Mouse (Mus musculus): ENCODE results near the gene Trnt1. TPM values are rescaled to one million over a fixed set of nuclear protein-coding genes. Genes with fewer than 3 reads are reported as not detected.

Gene Trnt1
- polyA plus RNA-seq, 1 experiment, result 19.1 TPM

- no peaks in the 10 kb centered on the region for H3K27me3 ChIP-seq (ENCODE audit: control insufficient read depth, insufficient read depth, low read length)
- H3K4me3 ChIP-seq (ENCODE audit: control insufficient read depth, low read depth, low read length), result no peak overlapping the region
- H3K27ac ChIP-seq (ENCODE audit: control insufficient read depth, insufficient read depth, low read depth, low read length), result no peak overlapping the region
- no peaks in the 10 kb centered on the region for H3K36me3 ChIP-seq (ENCODE audit: control insufficient read depth, insufficient read depth, low read length)
- TF ChIP-seq CTCF (IDR thresholded peaks at IDR 0.05; ENCODE audit: control insufficient read depth, insufficient read depth, insufficient replicate concordance, low read depth, low read length), result no peak
- no peak for TF ChIP-seq POLR2A (IDR thresholded peaks at IDR 0.05; ENCODE audit: control insufficient read depth, low read depth, low read length)
- no peaks in the 10 kb centered on the region for H3K4me1 ChIP-seq (ENCODE audit: control insufficient read depth, insufficient read depth, low read length)
Observed at GRCm38 (mm10) chr6:106787138-106787537, 18.2 kb downstream of the Trnt1 start.

- Histone ChIP-seq H3K36me3 (ENCODE audit: control insufficient read depth, insufficient read depth, low read length) (peaks cover 2% of the 10 kb centered on the region; the same call in 1 of the 2 replicates), H3K27me3 (ENCODE audit: control insufficient read depth, insufficient read depth, low read length) (no peaks in the 10 kb centered on the region), H3K27ac (ENCODE audit: control insufficient read depth, insufficient read depth, low read depth, low read length) (no peak overlapping the region), H3K4me3 (ENCODE audit: control insufficient read depth, low read depth, low read length) (no peak overlapping the region), H3K4me1 (ENCODE audit: control insufficient read depth, insufficient read depth, low read length) (no peaks in the 10 kb centered on the region)
- no peak for TF ChIP-seq POLR2A (IDR thresholded peaks at IDR 0.05; ENCODE audit: control insufficient read depth, low read depth, low read length)
- TF ChIP-seq CTCF (IDR thresholded peaks at IDR 0.05; ENCODE audit: control insufficient read depth, insufficient read depth, insufficient replicate concordance, low read depth, low read length), result no peak
Observed at GRCm38 (mm10) chr6:106791429-106791828, 22.5 kb downstream of the Trnt1 start.

DNA sequence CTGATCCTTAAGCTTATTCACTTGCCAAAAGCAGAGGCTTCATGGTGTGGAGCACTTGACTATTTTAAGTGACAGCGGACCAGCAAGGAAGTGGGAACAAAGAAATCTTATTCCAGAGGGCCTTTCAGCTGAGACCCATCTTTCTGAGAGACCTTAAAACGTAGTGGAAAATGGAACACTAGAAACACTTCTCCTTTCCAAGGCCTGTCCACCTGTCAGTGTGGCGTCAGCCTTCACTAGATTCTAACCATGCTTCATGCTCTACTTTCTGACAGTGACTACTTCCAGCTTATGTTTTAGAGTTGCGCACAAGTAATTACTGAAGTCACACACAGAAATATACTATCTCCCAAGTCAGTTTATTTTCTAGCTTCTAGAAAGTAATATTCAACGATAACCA is 23.6 kb downstream of the Trnt1 start:
- no peaks in the 10 kb centered on the region for H3K27me3 ChIP-seq (ENCODE audit: control insufficient read depth, insufficient read depth, low read length)

GRCm38 (mm10) chr6:106793088-106793487 is 24.2 kb downstream of the Trnt1 start:
- TF ChIP-seq CTCF (IDR thresholded peaks at IDR 0.05; ENCODE audit: control insufficient read depth, insufficient read depth, insufficient replicate concordance, low read depth, low read length) (no peak), POLR2A (IDR thresholded peaks at IDR 0.05; ENCODE audit: control insufficient read depth, low read depth, low read length) (no peak)
- Histone ChIP-seq H3K4me3 (ENCODE audit: control insufficient read depth, low read depth, low read length) (no peak overlapping the region), H3K4me1 (ENCODE audit: control insufficient read depth, insufficient read depth, low read length) (no peaks in the 10 kb centered on the region), H3K36me3 (ENCODE audit: control insufficient read depth, insufficient read depth, low read length) (peaks cover 2% of the 10 kb centered on the region; the same call in 1 of the 2 replicates), H3K27me3 (ENCODE audit: control insufficient read depth, insufficient read depth, low read length) (no peaks in the 10 kb centered on the region), H3K27ac (ENCODE audit: control insufficient read depth, insufficient read depth, low read depth, low read length) (no peak overlapping the region)

More for the DNA sequence above, 23.6 kb downstream of the Trnt1 start:
- TF ChIP-seq CTCF (IDR thresholded peaks at IDR 0.05; ENCODE audit: control insufficient read depth, insufficient read depth, insufficient replicate concordance, low read depth, low read length), result no peak
- TF ChIP-seq POLR2A (IDR thresholded peaks at IDR 0.05; ENCODE audit: control insufficient read depth, low read depth, low read length), result no peak
- Histone ChIP-seq H3K27ac (ENCODE audit: control insufficient read depth, insufficient read depth, low read depth, low read length) (no peak overlapping the region), H3K4me1 (ENCODE audit: control insufficient read depth, insufficient read depth, low read length) (no peaks in the 10 kb centered on the region), H3K4me3 (ENCODE audit: control insufficient read depth, low read depth, low read length) (no peak overlapping the region), H3K36me3 (ENCODE audit: control insufficient read depth, insufficient read depth, low read length) (peaks cover 2% of the 10 kb centered on the region; the same call in 1 of the 2 replicates)

- Histone ChIP-seq H3K4me1 (ENCODE audit: control insufficient read depth, insufficient read depth, low read length) (no peaks in the 10 kb centered on the region; the same call in 1 of the 2 replicates), H3K36me3 (ENCODE audit: control insufficient read depth, insufficient read depth, low read length) (peaks cover 2% of the 10 kb centered on the region; the same call in 1 of the 2 replicates), H3K4me3 (ENCODE audit: control insufficient read depth, low read depth, low read length) (no peak overlapping the region), H3K27me3 (ENCODE audit: control insufficient read depth, insufficient read depth, low read length) (no peaks in the 10 kb centered on the region), H3K27ac (ENCODE audit: control insufficient read depth, insufficient read depth, low read depth, low read length) (no peak overlapping the region)
- TF ChIP-seq POLR2A (IDR thresholded peaks at IDR 0.05; ENCODE audit: control insufficient read depth, low read depth, low read length), result no peak
- no peak for TF ChIP-seq CTCF (IDR thresholded peaks at IDR 0.05; ENCODE audit: control insufficient read depth, insufficient read depth, insufficient replicate concordance, low read depth, low read length)
Observed at GRCm38 (mm10) chr6:106793621-106794020, 24.7 kb downstream of the Trnt1 start.

- Histone ChIP-seq H3K27me3 (ENCODE audit: control insufficient read depth, insufficient read depth, low read length) (no peaks in the 10 kb centered on the region), H3K4me1 (ENCODE audit: control insufficient read depth, insufficient read depth, low read length) (no peaks in the 10 kb centered on the region; the same call in 1 of the 2 replicates), H3K27ac (ENCODE audit: control insufficient read depth, insufficient read depth, low read depth, low read length) (no peak overlapping the region), H3K36me3 (ENCODE audit: control insufficient read depth, insufficient read depth, low read length) (peaks cover 2% of the 10 kb centered on the region; the same call in 1 of the 2 replicates), H3K4me3 (ENCODE audit: control insufficient read depth, low read depth, low read length) (no peak overlapping the region)
- TF ChIP-seq CTCF (IDR thresholded peaks at IDR 0.05; ENCODE audit: control insufficient read depth, insufficient read depth, insufficient replicate concordance, low read depth, low read length) (no peak), POLR2A (IDR thresholded peaks at IDR 0.05; ENCODE audit: control insufficient read depth, low read depth, low read length) (no peak)
Observed at GRCm38 (mm10) chr6:106794094-106794814, 25.3 kb downstream of the Trnt1 start.

DNA sequence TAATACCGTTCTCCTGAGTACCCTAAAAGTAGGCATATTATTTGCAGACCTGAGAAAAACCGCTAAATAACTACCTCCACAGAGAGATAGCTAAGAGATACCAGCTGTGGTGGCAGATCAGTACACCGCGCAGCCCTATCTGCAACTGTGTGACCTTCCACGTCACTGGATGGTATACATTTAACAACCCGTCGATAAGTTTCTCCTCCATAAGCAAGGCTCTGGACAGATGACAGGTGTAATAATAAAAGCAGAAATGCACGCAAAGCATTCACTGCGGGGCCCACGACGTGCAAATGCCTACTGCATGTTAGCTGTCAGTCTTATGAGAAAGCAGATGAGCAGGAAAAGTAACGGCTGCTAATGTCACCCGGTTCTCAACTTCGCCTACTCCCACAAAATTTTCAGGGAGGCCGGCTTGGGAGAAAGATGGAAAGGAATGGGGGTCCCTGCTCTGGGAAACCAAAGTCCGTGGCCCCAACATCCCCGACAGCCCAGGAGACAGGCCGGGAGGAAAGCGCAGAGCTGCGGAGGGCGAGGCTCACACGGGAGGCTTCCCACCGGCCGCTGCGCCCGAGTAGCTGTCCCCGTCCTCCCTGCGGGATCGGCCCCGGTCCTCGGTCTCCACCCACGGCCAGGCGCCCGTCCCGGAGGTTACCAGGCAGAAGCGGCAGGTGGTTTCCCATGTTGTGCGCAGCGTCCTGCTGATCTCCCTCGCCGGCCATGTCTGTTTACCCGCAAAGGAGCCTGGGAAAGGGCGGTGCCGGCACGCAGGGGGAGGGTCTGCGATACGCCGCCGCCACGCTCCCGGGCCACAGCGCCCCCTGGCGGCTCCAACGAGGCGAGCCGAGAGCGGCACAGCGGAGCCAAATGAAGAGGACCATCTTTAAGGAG is 30.7 kb downstream of the Trnt1 start, which contains the start of gene Crbn:
Crbn (minus strand) TSS at position 745 of the 894 bp plus-strand sequence.
- Histone ChIP-seq H3K4me3 (ENCODE audit: control insufficient read depth, low read depth, low read length) (peak within 1 kb of the TSS; percentile 96), H3K27ac (ENCODE audit: control insufficient read depth, insufficient read depth, low read depth, low read length) (peak within 1 kb of the TSS; percentile 82; the same call in 1 of the 2 replicates), H3K4me1 (ENCODE audit: control insufficient read depth, insufficient read depth, low read length) (peaks cover 2% of the 10 kb centered on the region; the same call in 1 of the 2 replicates), H3K27me3 (ENCODE audit: control insufficient read depth, insufficient read depth, low read length) (no peaks in the 10 kb centered on the region), H3K36me3 (ENCODE audit: control insufficient read depth, insufficient read depth, low read length) (no peaks in the 10 kb centered on the region)
- peak; percentile 80 for TF ChIP-seq POLR2A (IDR thresholded peaks at IDR 0.05; ENCODE audit: control insufficient read depth, low read depth, low read length)
- peak; percentile 98 for TF ChIP-seq CTCF (IDR thresholded peaks at IDR 0.05; ENCODE audit: control insufficient read depth, insufficient read depth, insufficient replicate concordance, low read depth, low read length)
